Mouse (Mus musculus) cortical plate, adult 2 months (tissue): ENCODE measurements around the gene Tet1. TPM values are rescaled to one million over a fixed set of nuclear protein-coding genes. Genes with fewer than 3 reads are reported as not detected.

Experiments
- H3K27ac ChIP-seq: fragments of 200-500 bp; 2 replicates; pipeline ENCODE4 v1.5.1; 2012; ENCODE audit warnings: low read length, control low read depth, inconsistent platforms; ENCODE audit not compliant: insufficient read depth
- H3K4me1 ChIP-seq: fragments of 200-500 bp; 2 replicates; pipeline ENCODE4 v1.6.1; 2011; ENCODE audit warnings: low read length; ENCODE audit not compliant: control insufficient read depth, insufficient read depth
- H3K4me3 ChIP-seq: fragments of 200-500 bp; 2 replicates; pipeline ENCODE4 v1.5.1; 2011; ENCODE audit warnings: mild to moderate bottlenecking, low read length, control low read depth; ENCODE audit not compliant: insufficient read depth
- CTCF ChIP-seq: fragments of 200-500 bp; IDR thresholded peaks from 2 replicates; pipeline ENCODE4 v1.5.1; 2011; ENCODE audit warnings: mild to moderate bottlenecking, control low read depth, low read length; ENCODE audit not compliant: insufficient read depth; ENCODE audit errors: extremely low read depth
- POLR2A ChIP-seq: fragments of 200-500 bp; IDR thresholded peaks from 2 replicates; pipeline ENCODE4 v1.6.1; 2011; ENCODE audit warnings: mild to moderate bottlenecking, low read length, control low read depth; ENCODE audit not compliant: insufficient read depth; ENCODE audit errors: extremely low read depth
- polyA plus RNA-seq: library from polyadenylated mRNA; depleted of rRNA; stranded (reverse); fragments of >200 nt; gene quantifications from 2 replicates; pipeline ENCODE4 v1.2.3, GENCODE M21; 2012

Tet1 gene
- polyA plus RNA-seq, 1 experiment = 3.2 TPM

GRCm38 (mm10) chr10:62854581-62854980, 54.2 kb downstream of the Tet1 start:
- Histone ChIP-seq H3K27ac (no peak overlapping the region), H3K4me3 (no peak overlapping the region), H3K4me1 (peaks cover 7% of the 10 kb centered on the region)
- TF ChIP-seq CTCF (no peak), POLR2A (no peak)

- TF ChIP-seq CTCF = no peak
- no peak for TF ChIP-seq POLR2A
- no peak overlapping the region for H3K4me3 ChIP-seq
- peaks cover 8% of the 10 kb centered on the region for H3K4me1 ChIP-seq
- H3K27ac ChIP-seq = no peak overlapping the region
Measured at GRCm38 (mm10) chr10:62851578-62851977, 57.2 kb downstream of the Tet1 start.

- Histone ChIP-seq H3K4me3 (no peak overlapping the region), H3K4me1 (peaks cover 8% of the 10 kb centered on the region), H3K27ac (no peak overlapping the region; the same call in 1 of the 2 replicates)
- TF ChIP-seq POLR2A = no peak
- TF ChIP-seq CTCF = no peak
Measured at GRCm38 (mm10) chr10:62851025-62851424, 57.8 kb downstream of the Tet1 start.

GRCm38 (mm10) chr10:62848783-62849182, 60.0 kb downstream of the Tet1 start:
- Histone ChIP-seq H3K4me1 (peaks cover 8% of the 10 kb centered on the region), H3K27ac (no peak overlapping the region), H3K4me3 (no peak overlapping the region)
- TF ChIP-seq POLR2A = no peak

- Histone ChIP-seq H3K4me3 (no peak overlapping the region), H3K27ac (no peak overlapping the region), H3K4me1 (peaks cover 8% of the 10 kb centered on the region)
- TF ChIP-seq CTCF (peak; percentile 62), POLR2A (no peak)
Measured at GRCm38 (mm10) chr10:62847069-62847626, 61.6 kb downstream of the Tet1 start.

GRCm38 (mm10) chr10:62843787-62844491, 64.9 kb downstream of the Tet1 start:
- Histone ChIP-seq H3K4me1 (peaks cover 3% of the 10 kb centered on the region), H3K4me3 (no peak overlapping the region), H3K27ac (peak overlapping the region; percentile 65; the same call in 1 of the 2 replicates)
- TF ChIP-seq CTCF (no peak), POLR2A (no peak)

- H3K4me1 ChIP-seq = no peaks in the 10 kb centered on the region
- no peak overlapping the region for H3K4me3 ChIP-seq
- no peak overlapping the region for H3K27ac ChIP-seq
- TF ChIP-seq POLR2A (no peak), CTCF (no peak)
Measured at GRCm38 (mm10) chr10:62841901-62842447, 66.8 kb downstream of the Tet1 start.

- Histone ChIP-seq H3K27ac (no peak overlapping the region), H3K4me3 (no peak overlapping the region), H3K4me1 (no peaks in the 10 kb centered on the region)
- TF ChIP-seq POLR2A (no peak), CTCF (no peak)
Measured at GRCm38 (mm10) chr10:62840687-62841086, 68.1 kb downstream of the Tet1 start.

GRCm38 (mm10) chr10:62837987-62838386, 70.8 kb downstream of the Tet1 start:
- Histone ChIP-seq H3K27ac (no peak overlapping the region), H3K4me3 (no peak overlapping the region), H3K4me1 (no peaks in the 10 kb centered on the region)
- TF ChIP-seq POLR2A (no peak), CTCF (no peak)

- TF ChIP-seq POLR2A (no peak), CTCF (no peak)
- Histone ChIP-seq H3K27ac (no peak overlapping the region), H3K4me3 (no peak overlapping the region), H3K4me1 (peaks cover 2% of the 10 kb centered on the region; the same call in 1 of the 2 replicates)
Measured at GRCm38 (mm10) chr10:62832783-62833182, 76.0 kb downstream of the Tet1 start.
